Mouse (Mus musculus): ENCODE results near the gene Sds.

The Sds gene

GRCm38 (mm10) chr5:120483399-120483798 is 7.1 kb downstream of the Sds start:
- DNase-seq (ENCODE audit: low read depth in 2 of 2, low spot score in 2 of 2), result no peak

- no peak for DNase-seq (ENCODE audit: low read depth in 2 of 2, low spot score in 2 of 2)
Measured at GRCm38 (mm10) chr5:120487844-120488243, 11.5 kb downstream of the Sds start.

GRCm38 (mm10) chr5:120490679-120491192 is 14.4 kb downstream of the Sds start:
- DNase-seq (ENCODE audit: low read depth in 2 of 2, low spot score in 2 of 2), result no peak

GRCm38 (mm10) chr5:120492437-120492836 is 16.1 kb downstream of the Sds start:
- DNase-seq (ENCODE audit: low read depth in 2 of 2, low spot score in 2 of 2), result no peak

GRCm38 (mm10) chr5:120493440-120493839 is 17.1 kb downstream of the Sds start:
- DNase-seq (ENCODE audit: low read depth in 2 of 2, low spot score in 2 of 2), result no peak

- DNase-seq (ENCODE audit: low read depth in 2 of 2, low spot score in 2 of 2), result no peak
Measured at GRCm38 (mm10) chr5:120493873-120494395, 17.6 kb downstream of the Sds start.

- DNase-seq (ENCODE audit: low read depth in 2 of 2, low spot score in 2 of 2), result no peak
Measured at GRCm38 (mm10) chr5:120495064-120495702, 18.9 kb downstream of the Sds start.

GRCm38 (mm10) chr5:120495703-120496226 is 19.4 kb downstream of the Sds start:
- DNase-seq (ENCODE audit: low read depth in 2 of 2, low spot score in 2 of 2), result no peak

- DNase-seq (ENCODE audit: low read depth in 2 of 2, low spot score in 2 of 2), result no peak
Measured at GRCm38 (mm10) chr5:120497071-120497470, 20.7 kb downstream of the Sds start.

- DNase-seq (ENCODE audit: low read depth in 2 of 2, low spot score in 2 of 2), result no peak
Measured at GRCm38 (mm10) chr5:120499202-120499601, 22.9 kb downstream of the Sds start.

- peak in 1 of 2 experiments; percentile 19 for DNase-seq (ENCODE audit: low read depth in 2 of 2, low spot score in 2 of 2)
Measured at GRCm38 (mm10) chr5:120500609-120501008, 24.3 kb downstream of the Sds start.

- no peak for DNase-seq (ENCODE audit: low read depth in 2 of 2, low spot score in 2 of 2)
Measured at GRCm38 (mm10) chr5:120502147-120502621, 25.9 kb downstream of the Sds start.

- no peak for DNase-seq (ENCODE audit: low read depth in 2 of 2, low spot score in 2 of 2)
Measured at GRCm38 (mm10) chr5:120502675-120503143, 26.4 kb downstream of the Sds start.

GRCm38 (mm10) chr5:120503144-120503795 is 26.9 kb downstream of the Sds start, which contains the start of gene Plbd2:
Gene Plbd2, minus strand, starts transcription at chr5:120503625.
- peak; percentile 59 to 66 for DNase-seq (ENCODE audit: low read depth in 2 of 2, low spot score in 2 of 2)

GRCm38 (mm10) chr5:120505368-120505767 is 29.0 kb downstream of the Sds start:
- DNase-seq (ENCODE audit: low read depth in 2 of 2, low spot score in 2 of 2), result peak; percentile 58 to 61

GRCm38 (mm10) chr5:120505781-120506180 is 29.5 kb downstream of the Sds start:
- DNase-seq (ENCODE audit: low read depth in 2 of 2, low spot score in 2 of 2), result no peak

- no peak for DNase-seq (ENCODE audit: low read depth in 2 of 2, low spot score in 2 of 2)
Measured at GRCm38 (mm10) chr5:120506490-120506889, 30.2 kb downstream of the Sds start.

GRCm38 (mm10) chr5:120507311-120507710 is 31.0 kb downstream of the Sds start:
- DNase-seq (ENCODE audit: low read depth in 2 of 2, low spot score in 2 of 2), result no peak

- peak; percentile 91 to 95 for DNase-seq (ENCODE audit: low read depth in 2 of 2, low spot score in 2 of 2)
Measured at GRCm38 (mm10) chr5:120510982-120511642, 34.8 kb downstream of the Sds start, which contains the start of gene Slc8b1. Gene Slc8b1, plus strand, starts transcription at chr5:120511168.

GRCm38 (mm10) chr5:120511643-120512220 is 35.4 kb downstream of the Sds start:
- DNase-seq (ENCODE audit: low read depth in 2 of 2, low spot score in 2 of 2), result no peak
